Mouse (Mus musculus) lung, embryonic 16.5 days (tissue): Measurements from ENCODE around the gene Arl13b. TPM values are rescaled to one million over a fixed set of nuclear protein-coding genes. Genes with fewer than 3 reads are reported as not detected.

ENCODE experiments used
- ATAC-seq: fragments of 200-750 bp; cut with Nextera tagmentation; 2 replicates; pipeline ENCODE4 v1.8.0; 2017; ENCODE audit warnings: low read depth, mild to moderate bottlenecking, moderate library complexity
- H3K27ac ChIP-seq: fragments of 300-500 bp; sonication (generic); 2 replicates; pipeline ENCODE4 v1.5.1; 2014; ENCODE audit warnings: mild to moderate bottlenecking, control low read depth, low read length
- H3K27me3 ChIP-seq: fragments of 300-500 bp; sonication (generic); 2 replicates; pipeline ENCODE4 v1.6.1; 2014; ENCODE audit warnings: low read depth, low read length, mixed read lengths; ENCODE audit not compliant: control insufficient read depth, insufficient read depth
- H3K36me3 ChIP-seq: fragments of 300-500 bp; sonication (generic); 2 replicates; pipeline ENCODE4 v1.6.1; 2014; ENCODE audit warnings: low read length; ENCODE audit not compliant: control insufficient read depth, insufficient read depth
- H3K4me1 ChIP-seq: fragments of 300-500 bp; sonication (generic); replicated peaks from 2 replicates; pipeline ENCODE4 v1.6.1; 2014; ENCODE audit warnings: low read length, mixed read lengths; ENCODE audit not compliant: control insufficient read depth, insufficient read depth
- H3K4me2 ChIP-seq: fragments of 300-500 bp; sonication (generic); 2 replicates; pipeline ENCODE4 v1.6.1; 2014; ENCODE audit warnings: low read depth, low read length, control low read depth
- H3K4me3 ChIP-seq: fragments of 300-500 bp; sonication (generic); 2 replicates; pipeline ENCODE4 v1.5.1; 2014; ENCODE audit warnings: mild to moderate bottlenecking, low read length, control low read depth
- H3K9ac ChIP-seq: fragments of 300-500 bp; sonication (generic); 2 replicates; pipeline ENCODE4 v1.6.1; 2014; ENCODE audit warnings: low read length, control low read depth
- H3K9me3 ChIP-seq: fragments of 300-500 bp; sonication (generic); 2 replicates; pipeline ENCODE4 v1.6.1; 2016; ENCODE audit warnings: low read length; ENCODE audit not compliant: control insufficient read depth
- WGBS: fragments of 180-500 bp; shearing (Covaris S2); extraction: QIAGEN DNeasy Blood & Tissue Kit; methylation state at CpG from one replicate; pipeline ENCODE4 v1.1.7; 2014; 5-methylcytosine and 5-hydroxymethylcytosine counted together
- polyA plus RNA-seq: library from polyadenylated mRNA; unstranded; fragments of >200 nt; fragmentation: Nextera tagmentation; extraction: Ambion mirVana; gene quantifications from 2 replicates; pipeline ENCODE4 v1.2.1, GENCODE M21; 2015

The Arl13b gene
- polyA plus RNA-seq, 1 experiment from 2014 or later = 20.8 TPM

GRCm38 (mm10) chr16:62856273-62856672, 9.4 kb upstream of the Arl13b start:
- H3K9ac ChIP-seq = no peak overlapping the region

GRCm38 (mm10) chr16:62855385-62855784, 8.5 kb upstream of the Arl13b start:
- Histone ChIP-seq H3K9me3 (no peaks in the 10 kb centered on the region), H3K4me3 (peak overlapping the region; percentile 16), H3K27me3 (no peaks in the 10 kb centered on the region), H3K4me1 (peaks cover 5% of the 10 kb centered on the region; the same call in 1 of the 2 replicates), H3K4me2 (peak overlapping the region; percentile 46), H3K36me3 (no peaks in the 10 kb centered on the region), H3K27ac (no peak overlapping the region), H3K9ac (no peak overlapping the region)
- ATAC-seq = no peak
- 46% methylated on average over 6 of the region's 6 CpGs for WGBS

More at GRCm38 (mm10) chr16:62856273-62856672, 9.4 kb upstream of the Arl13b start:
- H3K27me3 ChIP-seq = no peaks in the 10 kb centered on the region
- H3K36me3 ChIP-seq = no peaks in the 10 kb centered on the region
- no peak overlapping the region for H3K27ac ChIP-seq
- ATAC-seq = no peak
- no peak overlapping the region for H3K4me2 ChIP-seq
- 89% methylated on average over 2 of the region's 2 CpGs for WGBS
- H3K9me3 ChIP-seq = no peaks in the 10 kb centered on the region
- no peak overlapping the region for H3K4me3 ChIP-seq
- H3K4me1 ChIP-seq = peaks cover 5% of the 10 kb centered on the region; the same call in 1 of the 2 replicates

- 2% methylated on average over 27 of the region's 42 CpGs for WGBS
- Histone ChIP-seq H3K27ac (peak within 1 kb of the TSS; percentile 88), H3K36me3 (no peaks in the 10 kb centered on the region), H3K4me3 (peak within 1 kb of the TSS; percentile 63), H3K9ac (peak within 1 kb of the TSS; percentile 85), H3K9me3 (no peaks in the 10 kb centered on the region), H3K4me1 (peaks cover 5% of the 10 kb centered on the region; the same call in 1 of the 2 replicates), H3K27me3 (no peaks in the 10 kb centered on the region), H3K4me2 (peak within 1 kb of the TSS; percentile 69)
- peak; percentile 98 for ATAC-seq
Observed at GRCm38 (mm10) chr16:62854191-62855068, 7.6 kb upstream of the Arl13b start, which contains the start of gene Pros1. Gene Pros1 (plus strand): TSS chr16:62854307.

GRCm38 (mm10) chr16:62853611-62854126, 6.8 kb upstream of the Arl13b start:
- H3K36me3 ChIP-seq = no peaks in the 10 kb centered on the region
- peak overlapping the region; percentile 69 for H3K4me2 ChIP-seq
- H3K4me3 ChIP-seq = peak overlapping the region; percentile 63
- ATAC-seq = peak; percentile 41
- H3K9ac ChIP-seq = peak overlapping the region; percentile 85
- WGBS = 10% methylated on average over 3 of the region's 3 CpGs
- H3K27ac ChIP-seq = peak overlapping the region; percentile 88
- peaks cover 5% of the 10 kb centered on the region; the same call in 1 of the 2 replicates for H3K4me1 ChIP-seq
- no peaks in the 10 kb centered on the region for H3K9me3 ChIP-seq
- no peaks in the 10 kb centered on the region for H3K27me3 ChIP-seq

DNA sequence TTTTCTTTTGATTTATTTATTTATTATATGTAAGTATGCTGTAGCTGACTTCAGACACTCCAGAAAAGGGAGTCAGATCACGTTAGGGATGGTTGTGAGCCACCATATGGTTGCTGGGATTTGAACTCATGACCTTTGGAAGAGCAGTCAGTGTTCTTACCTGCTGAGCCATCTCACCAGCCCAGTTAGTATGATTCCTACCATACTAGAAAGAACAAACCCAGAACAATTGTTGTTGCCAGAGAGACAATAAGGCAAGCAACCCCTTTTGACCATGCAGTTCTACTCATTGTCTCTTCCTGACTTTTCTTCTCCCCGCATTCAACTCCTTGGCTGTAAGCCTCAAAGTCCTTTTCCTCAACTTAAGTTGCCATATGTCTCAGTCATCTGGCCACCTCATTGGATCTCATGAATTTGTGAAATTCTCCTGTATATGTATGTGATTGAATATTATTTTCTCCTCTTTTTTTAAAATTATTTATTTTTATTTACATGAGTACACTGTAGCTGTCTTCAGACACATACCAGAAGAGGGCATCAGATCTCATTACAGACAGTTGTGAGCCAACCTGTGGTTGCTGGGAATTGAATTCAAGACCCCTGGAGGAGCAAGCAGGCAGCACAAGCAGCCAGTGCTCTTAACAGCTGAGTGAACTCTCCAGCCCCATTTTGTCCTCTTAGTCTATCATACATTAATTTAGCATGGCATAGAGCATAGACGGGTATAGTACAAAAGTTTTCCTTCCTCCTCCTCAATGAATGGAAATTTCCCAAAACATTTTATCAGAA, 5.8 kb upstream of the Arl13b start:
- no peak overlapping the region for H3K4me3 ChIP-seq
- peaks cover 5% of the 10 kb centered on the region; the same call in 1 of the 2 replicates for H3K4me1 ChIP-seq
- no peak overlapping the region for H3K9ac ChIP-seq
- no peak for ATAC-seq
- WGBS = 75% methylated on average over 3 of the region's 3 CpGs
- H3K9me3 ChIP-seq = no peaks in the 10 kb centered on the region
- H3K27me3 ChIP-seq = no peaks in the 10 kb centered on the region
- no peaks in the 10 kb centered on the region for H3K36me3 ChIP-seq
- no peak overlapping the region for H3K27ac ChIP-seq
- H3K4me2 ChIP-seq = no peak overlapping the region

DNA sequence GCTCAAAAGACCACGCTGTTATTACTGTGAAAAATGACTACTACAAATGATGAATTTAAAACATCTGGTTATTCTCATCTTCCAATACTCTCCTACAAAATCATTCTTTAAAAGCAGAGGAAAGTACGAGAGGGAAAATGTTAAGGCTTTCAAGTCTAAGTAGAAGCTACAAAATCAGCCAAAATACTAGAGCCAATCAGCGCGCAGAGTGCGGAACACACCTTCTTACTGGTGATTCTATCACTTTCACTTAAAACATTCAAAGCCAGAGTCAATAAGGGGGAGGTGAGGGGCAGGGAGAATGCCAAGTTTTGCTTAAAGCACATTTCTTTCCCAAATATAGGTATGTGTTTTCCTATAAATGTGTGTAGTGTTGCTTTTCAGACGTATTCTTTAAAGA, 1.5 kb downstream of the Arl13b start:
- no peak for ATAC-seq
- H3K9ac ChIP-seq = no peak overlapping the region
- no peaks in the 10 kb centered on the region for H3K36me3 ChIP-seq
- 0 out of 2 replicates have a peak, but pooled peaks cover 2% of the 10 kb centered on the region for H3K4me1 ChIP-seq
- no peaks in the 10 kb centered on the region for H3K27me3 ChIP-seq
- 74% methylated on average over 6 of the region's 6 CpGs for WGBS
- H3K27ac ChIP-seq = no peak overlapping the region
- no peak overlapping the region for H3K4me3 ChIP-seq
- no peaks in the 10 kb centered on the region for H3K9me3 ChIP-seq
- H3K4me2 ChIP-seq = no peak overlapping the region

GRCm38 (mm10) chr16:62834016-62834735, 12.7 kb downstream of the Arl13b start:
- ATAC-seq = no peak
- 38% methylated on average over 3 of the region's 3 CpGs for WGBS

DNA sequence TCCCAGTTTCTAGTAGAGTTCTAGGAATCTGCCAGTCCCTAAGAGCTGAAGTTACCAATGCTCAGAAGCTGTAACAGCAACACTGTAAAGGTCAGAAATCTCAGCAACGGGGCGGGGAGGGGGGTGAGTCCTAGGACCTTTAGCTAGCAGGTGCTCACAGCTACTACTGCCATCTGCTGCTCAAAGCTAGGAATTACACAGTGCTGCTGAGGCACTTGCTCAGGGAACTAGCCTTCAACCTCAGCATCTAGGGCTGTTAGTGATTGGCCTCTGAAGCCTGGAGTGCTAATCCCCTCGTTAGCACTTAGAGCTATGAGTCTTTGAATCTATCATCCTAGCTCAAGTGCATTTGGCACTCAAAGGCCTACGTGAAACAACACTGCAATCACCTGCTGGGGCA, 14.4 kb downstream of the Arl13b start:
- ATAC-seq = no peak
- Histone ChIP-seq H3K36me3 (no peaks in the 10 kb centered on the region), H3K4me1 (no peaks in the 10 kb centered on the region), H3K4me3 (no peak overlapping the region), H3K27me3 (no peaks in the 10 kb centered on the region), H3K9ac (no peak overlapping the region), H3K4me2 (no peak overlapping the region), H3K9me3 (no peaks in the 10 kb centered on the region), H3K27ac (no peak overlapping the region)
- 18% methylated on average over 4 of the region's 4 CpGs for WGBS

More at GRCm38 (mm10) chr16:62834016-62834735, 12.7 kb downstream of the Arl13b start:
- Histone ChIP-seq H3K27me3 (no peaks in the 10 kb centered on the region), H3K9me3 (no peaks in the 10 kb centered on the region), H3K9ac (no peak overlapping the region), H3K4me2 (no peak overlapping the region), H3K4me3 (no peak overlapping the region), H3K36me3 (no peaks in the 10 kb centered on the region), H3K27ac (no peak overlapping the region), H3K4me1 (no peaks in the 10 kb centered on the region)
